Mouse (Mus musculus): ENCODE measurements around the gene Vrk3. TPM values are rescaled to one million over a fixed set of nuclear protein-coding genes. Genes with fewer than 3 reads are reported as not detected.

Vrk3 gene
- total and polyA plus RNA-seq, 2 experiments = 8.6 to 31.4 TPM

DNA sequence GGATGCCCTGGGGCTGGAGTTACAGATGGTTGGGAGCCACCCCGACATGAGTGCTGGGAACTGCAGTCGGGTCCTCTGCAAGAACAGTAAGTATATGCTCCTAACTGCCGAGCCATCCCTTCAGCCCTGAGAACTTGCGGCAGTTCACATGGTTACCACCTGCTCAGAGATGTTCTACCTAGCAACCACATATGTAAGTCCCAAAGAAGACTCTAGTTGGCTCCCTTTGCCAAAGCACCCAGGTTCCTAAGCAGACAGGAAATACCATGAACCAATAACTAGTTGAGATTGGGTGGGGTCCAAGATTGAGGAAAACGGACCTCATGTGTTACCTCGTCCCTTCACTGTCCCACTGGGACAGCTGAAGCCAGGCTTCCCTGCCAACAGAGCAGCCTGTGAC is 21.9 kb upstream of the Vrk3 start:
- Histone ChIP-seq H3K27ac (replicated peaks; ENCODE audit: insufficient read depth, low read depth, low read length) (no peak overlapping the region), H3K27me3 (ENCODE audit: control insufficient read depth, insufficient read depth, low read length) (no peaks in the 10 kb centered on the region), H3K4me3 (ENCODE audit: insufficient read depth, low read depth, low read length) (no peak overlapping the region), H3K36me3 (ENCODE audit: control insufficient read depth, insufficient read depth, low read length) (no peaks in the 10 kb centered on the region), H3K9ac (ENCODE audit: low read depth, low read length) (no peak overlapping the region), H3K4me1 (ENCODE audit: control insufficient read depth, insufficient read depth, low read length) (no peaks in the 10 kb centered on the region), H3K79me2 (ENCODE audit: control insufficient read depth, insufficient read depth, low read length) (no peaks in the 10 kb centered on the region)
- no peak for DNase-seq (ENCODE audit: extremely low read depth, low read depth, low spot score)
- WGBS = 67% methylated on average over 6 of the region's 6 CpGs
- TF ChIP-seq CTCF (IDR thresholded peaks at IDR 0.05; ENCODE audit: low read depth, low read length) (no peak), POLR2A (IDR thresholded peaks at IDR 0.05; ENCODE audit: extremely low read depth, insufficient read depth, low read length) (no peak)

GRCm38 (mm10) chr7:44727151-44727550 is 21.1 kb upstream of the Vrk3 start:
- TF ChIP-seq POLR2A (IDR thresholded peaks at IDR 0.05; ENCODE audit: extremely low read depth, insufficient read depth, low read length) (no peak), CTCF (IDR thresholded peaks at IDR 0.05; ENCODE audit: low read depth, low read length) (no peak)
- no peak overlapping the region for H3K4me3 ChIP-seq (ENCODE audit: insufficient read depth, low read depth, low read length)
- no peak overlapping the region for H3K27ac ChIP-seq (replicated peaks; ENCODE audit: insufficient read depth, low read depth, low read length)
- H3K9ac ChIP-seq (ENCODE audit: low read depth, low read length) = no peak overlapping the region
- H3K79me2 ChIP-seq (ENCODE audit: control insufficient read depth, insufficient read depth, low read length) = no peaks in the 10 kb centered on the region
- no peaks in the 10 kb centered on the region for H3K4me1 ChIP-seq (ENCODE audit: control insufficient read depth, insufficient read depth, low read length)
- WGBS = 69% methylated on average over 5 of the region's 5 CpGs
- no peak for DNase-seq (ENCODE audit: extremely low read depth, low read depth, low spot score)
- no peaks in the 10 kb centered on the region for H3K36me3 ChIP-seq (ENCODE audit: control insufficient read depth, insufficient read depth, low read length)
- no peaks in the 10 kb centered on the region for H3K27me3 ChIP-seq (ENCODE audit: control insufficient read depth, insufficient read depth, low read length)

DNA sequence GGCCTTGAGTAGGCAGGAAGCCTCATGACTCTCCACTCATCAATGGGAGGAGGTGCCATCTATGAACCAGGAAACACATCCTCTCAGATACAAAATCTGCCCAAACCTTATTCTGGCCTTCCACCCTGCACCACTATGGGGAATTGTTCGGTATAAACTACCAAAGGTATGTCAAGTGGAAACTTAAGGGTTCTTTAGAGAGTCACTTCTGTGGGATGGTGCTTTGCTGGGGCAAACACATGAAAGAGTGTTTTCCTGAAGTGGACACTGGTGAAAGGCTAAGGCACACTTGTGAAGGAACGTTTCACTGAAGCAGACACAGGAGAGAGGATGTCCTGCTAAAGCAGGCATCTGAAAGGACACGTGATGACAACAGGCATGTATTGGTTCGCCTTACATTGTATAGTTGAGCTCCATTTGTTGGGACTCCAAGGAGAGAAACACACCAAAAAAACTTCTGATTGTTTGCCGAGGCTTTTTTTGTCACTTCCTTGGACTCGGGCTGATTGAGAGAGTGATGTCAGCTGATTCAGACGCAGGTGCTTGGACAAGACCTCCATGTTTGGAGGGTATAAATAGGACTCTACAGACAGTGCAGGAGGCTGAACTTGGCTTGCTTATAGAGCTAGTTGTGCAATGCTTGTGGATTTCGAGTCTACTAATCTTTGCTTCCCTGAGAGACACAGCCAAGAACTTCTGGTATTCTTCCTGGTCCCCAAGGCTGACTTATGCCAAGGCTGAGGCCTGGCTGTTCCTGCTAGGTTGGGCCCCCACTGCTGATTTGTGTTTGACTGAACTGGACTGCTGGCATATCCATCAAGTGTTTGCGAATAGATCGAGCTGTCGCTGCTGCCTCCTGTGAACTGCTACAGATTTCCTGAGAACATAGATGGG is 19.9 kb upstream of the Vrk3 start:
- WGBS = 85% methylated on average over 11 of the region's 11 CpGs
- Histone ChIP-seq H3K79me2 (ENCODE audit: control insufficient read depth, insufficient read depth, low read length) (no peaks in the 10 kb centered on the region), H3K36me3 (ENCODE audit: control insufficient read depth, insufficient read depth, low read length) (no peaks in the 10 kb centered on the region), H3K4me3 (ENCODE audit: insufficient read depth, low read depth, low read length) (no peak overlapping the region), H3K4me1 (ENCODE audit: control insufficient read depth, insufficient read depth, low read length) (no peaks in the 10 kb centered on the region), H3K9ac (ENCODE audit: low read depth, low read length) (no peak overlapping the region), H3K27me3 (ENCODE audit: control insufficient read depth, insufficient read depth, low read length) (no peaks in the 10 kb centered on the region), H3K27ac (replicated peaks; ENCODE audit: insufficient read depth, low read depth, low read length) (no peak overlapping the region)
- TF ChIP-seq CTCF (IDR thresholded peaks at IDR 0.05; ENCODE audit: low read depth, low read length) (no peak), POLR2A (IDR thresholded peaks at IDR 0.05; ENCODE audit: extremely low read depth, insufficient read depth, low read length) (no peak)
- no peak for DNase-seq (ENCODE audit: extremely low read depth, low read depth, low spot score)

DNA sequence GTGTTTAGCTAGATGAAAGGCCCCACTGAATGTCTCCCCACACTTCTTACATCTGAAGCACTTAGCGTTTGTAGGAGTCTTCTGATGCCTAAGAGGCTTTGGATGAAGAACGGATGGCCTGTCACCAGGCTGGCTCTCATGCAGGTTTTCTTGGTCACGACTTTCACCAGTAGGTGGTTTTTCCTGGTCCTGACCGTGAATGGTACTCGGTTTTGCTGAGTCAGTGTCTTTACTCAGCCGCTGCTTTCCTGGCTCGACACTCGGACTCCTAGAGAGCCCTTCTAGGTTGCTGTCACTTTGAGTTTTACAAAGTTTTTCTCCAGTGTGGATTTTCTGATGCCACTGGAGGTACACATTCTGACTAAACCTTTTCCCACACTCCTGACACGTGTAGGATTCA is 14.5 kb upstream of the Vrk3 start:
- Histone ChIP-seq H3K9ac (ENCODE audit: low read depth, low read length) (no peak overlapping the region), H3K79me2 (ENCODE audit: control insufficient read depth, insufficient read depth, low read length) (no peaks in the 10 kb centered on the region), H3K27me3 (ENCODE audit: control insufficient read depth, insufficient read depth, low read length) (no peaks in the 10 kb centered on the region), H3K4me1 (ENCODE audit: control insufficient read depth, insufficient read depth, low read length) (no peaks in the 10 kb centered on the region), H3K4me3 (ENCODE audit: insufficient read depth, low read depth, low read length) (no peak overlapping the region), H3K36me3 (ENCODE audit: control insufficient read depth, insufficient read depth, low read length) (no peaks in the 10 kb centered on the region), H3K27ac (replicated peaks; ENCODE audit: insufficient read depth, low read depth, low read length) (no peak overlapping the region)
- WGBS = 85% methylated on average over 9 of the region's 9 CpGs
- TF ChIP-seq CTCF (IDR thresholded peaks at IDR 0.05; ENCODE audit: low read depth, low read length) (no peak), POLR2A (IDR thresholded peaks at IDR 0.05; ENCODE audit: extremely low read depth, insufficient read depth, low read length) (no peak)
- DNase-seq (ENCODE audit: extremely low read depth, low read depth, low spot score) = no peak

GRCm38 (mm10) chr7:44741361-44741760 is 6.9 kb upstream of the Vrk3 start:
- no peak for DNase-seq (ENCODE audit: extremely low read depth, low read depth, low spot score)
- H3K4me1 ChIP-seq (ENCODE audit: control insufficient read depth, insufficient read depth, low read length) = no peaks in the 10 kb centered on the region
- no peak overlapping the region for H3K4me3 ChIP-seq (ENCODE audit: insufficient read depth, low read depth, low read length)
- no peaks in the 10 kb centered on the region for H3K79me2 ChIP-seq (ENCODE audit: control insufficient read depth, insufficient read depth, low read length)
- no peak overlapping the region for H3K27ac ChIP-seq (replicated peaks; ENCODE audit: insufficient read depth, low read depth, low read length)
- WGBS = 83% methylated on average over 8 of the region's 8 CpGs
- TF ChIP-seq POLR2A (IDR thresholded peaks at IDR 0.05; ENCODE audit: extremely low read depth, insufficient read depth, low read length) (no peak), CTCF (IDR thresholded peaks at IDR 0.05; ENCODE audit: low read depth, low read length) (no peak)
- no peak overlapping the region for H3K9ac ChIP-seq (ENCODE audit: low read depth, low read length)
- no peaks in the 10 kb centered on the region for H3K36me3 ChIP-seq (ENCODE audit: control insufficient read depth, insufficient read depth, low read length)
- no peaks in the 10 kb centered on the region for H3K27me3 ChIP-seq (ENCODE audit: control insufficient read depth, insufficient read depth, low read length)

DNA sequence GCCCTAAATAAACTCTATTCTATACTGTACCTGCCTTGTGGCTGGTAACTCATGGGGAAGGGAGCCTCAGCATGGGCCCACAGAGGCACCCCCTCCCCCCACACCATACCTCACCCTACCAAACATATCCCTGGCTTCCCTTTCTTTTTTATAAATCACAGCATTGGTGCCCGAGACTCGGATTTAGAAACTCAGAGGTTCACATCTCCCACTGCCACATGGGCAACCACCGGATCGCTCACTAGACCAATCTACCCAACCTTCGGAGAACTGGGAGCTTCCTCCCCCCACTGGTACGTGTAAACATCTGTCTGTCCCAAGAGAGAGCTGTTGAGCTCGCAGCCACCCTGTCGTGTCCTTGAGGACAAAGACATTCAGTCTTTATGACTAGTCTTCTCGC is 3.9 kb upstream of the Vrk3 start:
- H3K27ac ChIP-seq (replicated peaks; ENCODE audit: insufficient read depth, low read depth, low read length) = no peak overlapping the region
- DNase-seq (ENCODE audit: extremely low read depth, low read depth, low spot score) = no peak
- no peaks in the 10 kb centered on the region for H3K36me3 ChIP-seq (ENCODE audit: control insufficient read depth, insufficient read depth, low read length)
- no peaks in the 10 kb centered on the region for H3K27me3 ChIP-seq (ENCODE audit: control insufficient read depth, insufficient read depth, low read length)
- no peaks in the 10 kb centered on the region for H3K79me2 ChIP-seq (ENCODE audit: control insufficient read depth, insufficient read depth, low read length)
- TF ChIP-seq POLR2A (IDR thresholded peaks at IDR 0.05; ENCODE audit: extremely low read depth, insufficient read depth, low read length) (no peak), CTCF (IDR thresholded peaks at IDR 0.05; ENCODE audit: low read depth, low read length) (no peak)
- H3K4me3 ChIP-seq (ENCODE audit: insufficient read depth, low read depth, low read length) = no peak overlapping the region
- peaks cover 6% of the 10 kb centered on the region; the same call in 1 of the 2 replicates for H3K4me1 ChIP-seq (ENCODE audit: control insufficient read depth, insufficient read depth, low read length)
- 70% methylated on average over 9 of the region's 9 CpGs for WGBS
- no peak overlapping the region for H3K9ac ChIP-seq (ENCODE audit: low read depth, low read length)

Measured in liver, adult 2 months (tissue).